Mouse (Mus musculus): Measurements from ENCODE around the gene Vmn1r221.
"Not testable (repeated sequence)": the region's sequence is repeated elsewhere in the genome, so short reads cannot be mapped to it uniquely, and the experiment has no call there.

Vmn1r221 gene

DNA sequence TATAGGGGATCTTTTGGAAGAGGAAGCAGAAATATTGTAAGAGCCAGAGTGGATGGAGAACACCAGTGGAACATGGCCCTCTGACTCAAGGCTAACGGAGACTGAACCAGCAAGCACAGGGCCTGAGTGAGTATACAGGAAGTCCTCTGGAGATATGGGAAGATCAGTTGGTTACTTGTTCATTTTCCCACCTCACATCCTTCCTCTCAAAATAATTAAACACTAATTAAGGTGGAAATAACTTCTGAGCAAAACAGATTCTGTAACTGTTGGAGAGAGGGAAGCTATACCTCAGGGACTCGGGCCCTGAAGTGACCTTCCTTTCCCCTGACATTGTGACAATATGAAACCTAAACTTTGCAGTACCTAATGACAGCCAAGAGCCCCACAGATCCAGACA lies at the start of gene Vmn1r221:
Vmn1r221 (plus strand) TSS at position 301 of the 400 bp plus-strand sequence.
- DNase-seq (ENCODE audit: low read depth, low spot score), result not testable (repeated sequence)

DNA sequence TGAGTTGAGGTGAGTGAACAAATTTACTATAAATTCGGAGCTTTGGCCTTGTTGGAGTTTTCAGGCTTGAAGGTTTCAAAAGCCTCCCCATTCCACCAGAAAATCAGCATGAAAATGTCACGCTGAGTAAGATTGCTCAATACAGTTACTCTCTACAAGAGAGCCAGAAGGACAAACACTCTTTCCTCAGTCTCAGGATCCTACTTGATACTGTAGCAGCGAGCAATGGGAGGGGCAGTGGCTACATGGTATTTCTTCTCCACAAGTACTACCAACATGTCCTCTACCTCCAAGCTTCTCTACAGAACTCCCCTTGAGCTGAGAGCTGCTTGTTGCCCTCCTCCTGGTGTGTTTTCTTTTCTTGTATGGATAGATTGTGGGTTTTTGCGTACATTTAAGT lies 47.5 kb upstream of the Vmn1r221 start:
- not testable (repeated sequence) for DNase-seq (ENCODE audit: low read depth, low spot score)

DNA sequence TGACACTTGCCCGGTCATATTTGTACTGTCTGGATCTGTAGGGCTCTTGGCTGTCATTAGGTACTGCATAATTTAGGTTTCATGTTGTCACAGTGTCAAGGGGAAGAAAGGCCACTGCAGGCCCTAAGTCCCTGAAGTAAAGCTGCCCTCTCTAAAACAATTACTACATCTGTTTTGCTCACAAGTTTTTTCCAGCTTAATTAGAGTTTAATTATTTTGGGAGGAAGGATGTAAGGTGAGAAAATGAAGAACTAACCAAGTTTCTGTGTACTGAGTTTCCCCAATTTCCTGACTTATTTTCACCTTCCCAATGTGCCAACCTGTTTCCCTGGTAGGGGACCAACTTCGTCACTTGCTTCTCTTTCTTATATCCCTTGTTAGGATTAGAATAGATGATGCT lies 26.1 kb upstream of the Vmn1r221 start, which contains the start of gene Vmn1r220:
Vmn1r220 (minus strand) TSS at position 101 of the 400 bp plus-strand sequence.
- DNase-seq (ENCODE audit: low read depth, low spot score), result no peak

DNA sequence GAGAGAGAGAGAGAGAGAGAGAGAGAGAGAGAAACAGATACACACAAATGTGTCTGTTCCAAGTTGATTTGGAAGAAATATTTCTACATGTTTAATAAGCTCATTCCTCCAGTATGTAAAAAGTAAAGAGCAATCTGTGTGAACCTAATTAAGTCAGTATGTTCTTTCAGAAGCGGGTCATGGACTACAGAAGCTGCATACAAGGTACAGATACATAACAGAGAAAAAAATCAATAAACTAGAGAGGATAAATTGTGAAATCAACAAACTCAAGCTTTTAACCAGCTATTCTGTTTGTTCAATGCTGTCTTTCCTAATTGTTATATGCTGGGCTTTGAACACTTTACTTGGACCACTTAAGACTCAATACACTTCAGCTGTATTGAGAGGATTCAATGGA lies 10.0 kb upstream of the Vmn1r221 start:
- DNase-seq (ENCODE audit: low read depth, low spot score), result not testable (repeated sequence)

DNA sequence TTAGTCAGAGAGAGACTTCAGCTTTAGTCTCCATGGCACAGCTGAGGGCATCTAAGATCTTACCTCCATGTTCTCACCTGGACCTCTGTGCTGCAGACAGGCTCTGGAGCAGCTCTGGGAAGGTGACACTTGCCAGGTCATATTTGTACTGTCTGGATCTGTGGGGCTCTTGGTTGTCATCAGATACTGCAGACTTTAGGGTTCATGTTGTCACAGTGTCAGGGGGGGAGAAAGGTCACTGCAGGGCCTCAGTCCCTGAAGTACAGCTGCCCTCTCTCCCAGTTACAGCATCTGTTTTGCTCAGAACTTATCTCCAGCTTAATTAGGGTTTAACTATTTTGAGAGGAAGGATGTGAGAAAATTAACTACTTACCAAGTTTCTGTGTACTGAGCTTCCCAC lies 21.9 kb downstream of the Vmn1r221 start, which contains the start of gene Vmn1r222:
Vmn1r222 (minus strand) TSS at position 101 of the 400 bp plus-strand sequence.
- DNase-seq (ENCODE audit: low read depth, low spot score), result not testable (repeated sequence)

DNA sequence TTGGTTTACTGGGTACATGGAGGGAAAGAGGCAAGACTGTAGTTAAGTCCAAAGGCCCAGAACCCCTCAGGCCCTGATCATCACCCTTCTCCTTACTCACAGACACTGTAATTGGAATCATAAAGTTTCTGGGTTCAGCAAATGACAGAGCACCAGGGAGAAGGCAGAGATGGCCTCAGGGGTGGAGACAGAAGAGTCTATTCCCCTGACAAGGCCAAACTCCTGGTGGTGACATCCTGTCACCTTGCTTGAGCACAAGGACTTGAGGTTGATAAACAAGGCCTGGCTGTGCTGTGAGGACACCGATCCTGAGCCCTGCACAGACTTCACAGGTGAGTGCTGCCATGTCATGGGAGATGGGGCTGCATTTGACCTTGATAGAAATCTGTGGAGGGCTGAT lies 32.9 kb downstream of the Vmn1r221 start, which contains the start of gene Vmn1r223:
Vmn1r223 (plus strand) TSS at position 301 of the 400 bp plus-strand sequence.
- not testable (repeated sequence) for DNase-seq (ENCODE audit: low read depth, low spot score)

DNA sequence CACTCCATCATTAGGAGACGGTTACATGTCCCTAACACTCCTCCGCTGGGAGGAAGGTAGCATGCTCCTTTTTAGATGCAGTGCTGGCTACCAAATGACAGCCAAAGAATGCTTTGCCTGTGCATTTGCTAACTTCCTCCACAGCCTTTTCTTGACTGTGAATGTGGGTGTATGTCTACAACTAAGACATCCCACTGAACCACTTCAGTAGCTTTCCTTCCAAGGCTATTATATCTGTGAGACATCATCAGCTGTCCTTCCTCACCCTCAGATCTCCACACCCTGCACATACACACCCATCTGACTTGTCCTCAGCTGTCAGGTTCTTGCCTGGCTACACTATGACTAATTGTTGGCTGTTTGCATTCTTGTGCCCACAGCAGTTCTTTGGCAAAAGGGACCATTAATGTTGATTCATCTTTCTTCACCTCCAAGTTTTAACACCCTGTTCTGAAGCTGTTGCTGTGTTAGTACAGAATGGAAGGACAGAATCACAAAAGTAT lies 44.7 kb downstream of the Vmn1r221 start:
- DNase-seq (ENCODE audit: low read depth, low spot score), result no peak

DNA sequence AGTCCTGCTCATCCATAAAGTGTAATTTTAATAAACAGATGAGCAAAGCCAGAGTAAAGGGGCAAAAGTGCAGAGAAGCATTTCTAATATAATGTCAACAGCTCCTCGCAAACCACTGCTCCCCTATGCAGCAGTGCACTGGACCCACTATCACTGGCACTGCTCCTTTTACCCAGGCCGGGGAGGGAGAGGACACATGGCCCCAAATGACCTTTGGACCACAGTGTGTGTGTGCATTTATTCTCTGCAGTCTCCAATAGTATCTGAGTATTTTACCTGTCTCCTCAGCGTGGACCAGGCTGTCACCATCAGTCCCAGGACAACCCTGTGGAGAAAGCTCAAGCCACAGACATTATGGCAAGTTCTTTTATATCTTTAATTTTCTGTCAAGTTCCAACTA lies 54.7 kb downstream of the Vmn1r221 start:
- not testable (repeated sequence) for DNase-seq (ENCODE audit: low read depth, low spot score)

DNA sequence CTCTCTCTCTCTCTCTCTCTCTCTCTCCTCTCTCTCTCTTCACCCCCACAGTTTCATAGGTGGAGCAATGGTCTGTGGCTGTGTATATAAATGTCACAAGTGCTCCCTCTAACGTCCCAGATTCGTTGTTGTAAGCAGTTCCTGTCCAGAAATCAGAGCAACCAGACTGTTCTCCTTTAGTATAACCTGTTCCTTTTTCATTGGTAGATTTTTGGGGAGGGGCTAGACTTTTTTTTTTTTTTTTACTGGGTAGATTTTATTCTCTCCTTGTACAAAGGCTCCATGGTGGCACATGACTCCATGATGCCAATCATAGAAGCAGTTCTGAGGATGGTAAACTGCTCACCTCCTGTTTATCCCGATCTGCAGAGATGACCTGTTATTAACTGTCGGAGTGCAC lies 55.2 kb downstream of the Vmn1r221 start:
- DNase-seq (ENCODE audit: low read depth, low spot score), result peak; percentile 68

DNA sequence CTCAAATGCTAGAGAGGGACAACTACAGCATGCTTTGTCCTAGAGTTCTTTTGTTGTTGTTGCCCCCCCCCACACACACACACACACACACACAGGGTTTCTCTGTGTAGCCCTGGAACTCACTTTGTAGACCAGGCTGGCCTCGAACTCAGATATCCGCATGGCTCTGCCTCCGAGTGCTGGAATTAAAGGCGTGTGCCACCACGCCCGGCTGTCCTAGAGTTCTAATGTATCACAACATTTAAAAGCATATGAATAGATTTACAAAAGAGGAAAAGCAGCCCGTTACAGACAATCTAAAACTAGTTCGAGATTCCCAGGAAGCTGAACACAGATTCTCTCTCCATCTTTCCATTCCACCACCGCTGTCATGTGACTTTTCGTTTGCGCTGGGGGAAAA lies 55.8 kb downstream of the Vmn1r221 start:
- DNase-seq (ENCODE audit: low read depth, low spot score), result peak; percentile 59

DNA sequence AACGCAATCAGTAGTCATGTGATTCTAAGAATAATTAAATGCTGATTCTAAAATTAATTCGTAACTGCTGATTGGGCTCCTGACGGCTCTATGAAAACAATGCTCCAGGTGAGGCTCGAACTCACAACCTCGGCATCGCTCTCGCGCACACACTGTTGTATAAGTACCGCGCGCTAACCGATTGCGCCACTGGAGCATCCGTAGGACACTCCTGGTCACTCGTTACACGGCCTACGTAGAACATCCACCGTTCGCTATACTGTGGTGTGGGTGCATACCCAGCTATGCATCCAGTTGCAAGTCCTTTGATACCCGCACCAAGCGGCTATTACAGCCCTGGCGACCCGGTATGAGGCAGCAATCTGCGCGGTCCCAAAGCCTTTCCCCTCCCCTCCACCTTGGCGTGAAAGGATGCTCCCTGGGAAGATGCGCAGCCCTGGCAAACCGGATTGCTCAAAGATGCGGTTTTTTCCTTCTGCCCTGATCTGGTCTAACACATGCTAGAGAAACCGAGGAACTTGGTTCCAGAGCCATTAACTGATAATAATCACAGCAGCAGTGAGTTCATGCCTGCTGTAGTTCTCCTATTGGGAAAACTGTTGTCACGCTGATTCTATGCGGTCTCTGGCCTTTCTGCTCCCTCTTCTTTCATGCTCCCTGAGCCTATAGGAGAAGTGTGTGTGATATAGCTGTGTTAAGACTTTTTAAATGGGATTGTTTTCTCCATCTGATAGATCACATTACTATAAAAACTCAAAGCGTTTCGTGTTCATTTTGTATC lies 56.6 kb downstream of the Vmn1r221 start:
- peak; percentile 92 for DNase-seq (ENCODE audit: low read depth, low spot score)

Data from R1 (cell line).